Mouse (Mus musculus): ENCODE data around the gene Defb9. TPM values are rescaled to one million over a fixed set of nuclear protein-coding genes. Genes with fewer than 3 reads are reported as not detected.

Gene Defb9
- total and polyA plus RNA-seq, 3 experiments = not detected

Other genes starting within 250 kb of the Defb9 start
- not detected for gene Defa17, start 229.6 kb downstream of the Defb9 start, total RNA-seq (2021)
- gene Defa17, start 229.6 kb downstream of the Defb9 start, polyA plus RNA-seq (2012; rRNA removed) = not detected in 2 replicates
- gene Defa34, start 219.6 kb downstream of the Defb9 start, total RNA-seq (2021) = not detected
- gene Defa34, start 219.6 kb downstream of the Defb9 start, polyA plus RNA-seq (2012; rRNA removed) = not detected in 2 replicates
- not detected for gene AY761184, start 181.8 kb downstream of the Defb9 start, total RNA-seq (2021)
- not detected in 2 replicates for gene AY761184, start 181.8 kb downstream of the Defb9 start, polyA plus RNA-seq (2012; rRNA removed)
- not detected for gene Defa24, start 150.9 kb downstream of the Defb9 start, total RNA-seq (2021)
- not detected in 2 replicates for gene Defa24, start 150.9 kb downstream of the Defb9 start, polyA plus RNA-seq (2012; rRNA removed)
- gene Defb50, start 61.9 kb downstream of the Defb9 start, total RNA-seq (2021) = not detected
- gene Defb50, start 61.9 kb downstream of the Defb9 start, polyA plus RNA-seq (2012; rRNA removed) = not detected in 2 replicates
- gene Defb2, start 45.5 kb downstream of the Defb9 start, total RNA-seq (2021) = not detected
- not detected in 2 replicates for gene Defb2, start 45.5 kb downstream of the Defb9 start, polyA plus RNA-seq (2012; rRNA removed)
- not detected for gene Defb10, start 26.5 kb downstream of the Defb9 start, total RNA-seq (2021)
- gene Defb10, start 26.5 kb downstream of the Defb9 start, polyA plus RNA-seq (2012; rRNA removed) = not detected in 2 replicates
- not detected for gene Defb11, start 21.0 kb upstream of the Defb9 start, total RNA-seq (2021)
- gene Defb11, start 21.0 kb upstream of the Defb9 start, polyA plus RNA-seq (2012; rRNA removed) = not detected in 2 replicates
- gene Defb15, start 47.3 kb upstream of the Defb9 start, total RNA-seq (2021) = not detected
- gene Defb15, start 47.3 kb upstream of the Defb9 start, polyA plus RNA-seq (2012; rRNA removed) = not detected in 2 replicates
- gene Defb35, start 52.9 kb upstream of the Defb9 start, total RNA-seq (2021) = not detected
- not detected in 2 replicates for gene Defb35, start 52.9 kb upstream of the Defb9 start, polyA plus RNA-seq (2012; rRNA removed)
- gene Defb13, start 61.3 kb upstream of the Defb9 start, total RNA-seq (2021) = not detected
- gene Defb13, start 61.3 kb upstream of the Defb9 start, polyA plus RNA-seq (2012; rRNA removed) = not detected in 2 replicates
- not detected for gene Fam90a1a, start 73.3 kb upstream of the Defb9 start, total RNA-seq (2021)
- gene Fam90a1a, start 73.3 kb upstream of the Defb9 start, polyA plus RNA-seq (2012; rRNA removed) = not detected in 2 replicates
- not detected for gene Ccdc70, start 84.4 kb upstream of the Defb9 start, total RNA-seq (2021)
- not detected in 2 replicates for gene Ccdc70, start 84.4 kb upstream of the Defb9 start, polyA plus RNA-seq (2012; rRNA removed)
- gene Atp7b, start 174.9 kb upstream of the Defb9 start, total RNA-seq (2021) = under 1 TPM; 0.05 to 0.07 TPM
- gene Atp7b, start 174.9 kb upstream of the Defb9 start, polyA plus RNA-seq (2012; rRNA removed) = 0.06 and 0.43 TPM in 2 replicates
- 1 to 10 TPM; 7.7 to 8.1 TPM for gene Alg11, start 175.3 kb upstream of the Defb9 start, total RNA-seq (2021)
- 3.3 and 7.5 TPM in 2 replicates for gene Alg11, start 175.3 kb upstream of the Defb9 start, polyA plus RNA-seq (2012; rRNA removed)
- not detected for gene Nek5, start 239.6 kb upstream of the Defb9 start, total RNA-seq (2021)
- gene Nek5, start 239.6 kb upstream of the Defb9 start, polyA plus RNA-seq (2012; rRNA removed) = 0.12 and 0.23 TPM in 2 replicates

Measured in heart, adult 2 months (tissue).